Comparison of ENCODE assay signal across 8 mouse cellular contexts in the genomic region with DNA sequence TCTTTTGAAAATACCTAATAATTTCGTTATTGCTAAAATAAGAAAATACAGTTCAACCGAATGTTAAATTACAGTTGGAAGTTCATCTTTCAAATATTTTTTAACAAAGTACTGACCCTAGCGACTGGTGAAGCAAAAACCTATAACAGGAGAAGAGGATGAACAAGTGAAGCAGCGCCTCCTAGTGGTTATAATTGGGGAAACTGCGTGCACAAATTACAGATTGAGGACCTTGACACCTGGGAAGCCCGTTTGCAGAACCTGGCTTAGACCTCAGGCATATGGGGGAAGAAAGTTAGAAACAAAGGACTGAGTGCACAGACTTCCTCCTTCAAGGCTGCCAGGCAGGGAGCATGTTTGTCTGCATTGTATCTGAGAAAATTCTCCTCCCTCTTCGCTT.
DNase-seq lines count a peak whose midpoint lies in the region; ATAC-seq and TF ChIP-seq lines count a peak whose summit lies in the region.
"Had no signal": no experiment of that assay in that cellular context is flagged by ENCODE, and none has a peak within 500 bp of the region (broad histone marks: within the 10 kb centered on the region; RNA-seq: fewer than 3 reads in every experiment).

No protein-coding gene starts in this region.

- no peak overlapping the region for H3K4me2 ChIP-seq in forebrain, postnatal 0 days (ENCODE audit: low read depth)
- H3K4me2 ChIP-seq: heart, embryonic 13.5 days had no signal

- no peak for TF ChIP-seq CTCF in thymus, adult 2 months (IDR thresholded peaks at IDR 0.05; ENCODE audit: borderline replicate concordance, control insufficient read depth, extremely low read depth, insufficient read depth, low read length, poor library complexity)
- TF ChIP-seq CTCF in forebrain, postnatal 0 days (IDR thresholded peaks at IDR 0.05; ENCODE audit: low read depth), result peak; percentile 73
- TF ChIP-seq CTCF in lung, adult 2 months (IDR thresholded peaks at IDR 0.05; ENCODE audit: insufficient read depth, low read length), result no peak

- no peaks in the 10 kb centered on the region for H3K9me3 ChIP-seq in forebrain, postnatal 0 days (ENCODE audit: low read length)
- H3K9me3 ChIP-seq: heart, embryonic 13.5 days had no signal

- no peak for TF ChIP-seq POLR2A in thymus, adult 2 months (IDR thresholded peaks at IDR 0.05; ENCODE audit: control insufficient read depth, extremely low read depth, insufficient read depth, low read length, poor library complexity)
- no peak for TF ChIP-seq POLR2A in lung, adult 2 months (IDR thresholded peaks at IDR 0.05; ENCODE audit: borderline replicate concordance, extremely low read depth, low read depth, low read length)

- H3K36me3 ChIP-seq in thymus, adult 2 months (ENCODE audit: control insufficient read depth, insufficient read depth, low read length), result no peaks in the 10 kb centered on the region
- H3K36me3 ChIP-seq in forebrain, postnatal 0 days (ENCODE audit: insufficient read depth), result no peaks in the 10 kb centered on the region
- H3K36me3 ChIP-seq: heart, embryonic 13.5 days had no signal

- H3K27me3 ChIP-seq in thymus, adult 2 months (ENCODE audit: control insufficient read depth, insufficient read depth, low read length), result no peaks in the 10 kb centered on the region
- no peaks in the 10 kb centered on the region for H3K27me3 ChIP-seq in forebrain, postnatal 0 days (ENCODE audit: insufficient read depth, low read length)
- H3K27me3 ChIP-seq: heart, embryonic 13.5 days had no signal

- H3K4me3 ChIP-seq in thymus, adult 2 months (ENCODE audit: control insufficient read depth, insufficient read depth, low read length), result no peak overlapping the region
- no peak overlapping the region for H3K4me3 ChIP-seq in forebrain, postnatal 0 days (ENCODE audit: low read depth, low read length)
- no peak overlapping the region for H3K4me3 ChIP-seq in lung, adult 2 months (replicated peaks; ENCODE audit: extremely low read depth, low read depth, low read length)
- H3K4me3 ChIP-seq: heart, embryonic 13.5 days had no signal

- peak; percentile 33 for DNase-seq in thymus, adult 2 months
- no peak for DNase-seq in thymus, adult 18-20 months
- DNase-seq in brain, adult 2 months (ENCODE audit: low read depth, low spot score), result peak; percentile 69
- peak; percentile 64 for DNase-seq in forebrain, postnatal 0 days
- DNase-seq in large intestine, adult 2 months (ENCODE audit: low read depth, low spot score), result peak; percentile 70
- peak; percentile 12 for DNase-seq in lung, adult 2 months
- DNase-seq in telencephalon, adult 2 months (ENCODE audit: low read depth, low spot score), result peak; percentile 24

- no peak for ATAC-seq in forebrain, postnatal 0 days

- 23% methylated on average over 7 of the region's 7 CpGs for WGBS in thymus, adult 2 months
- 17% methylated on average over 7 of the region's 7 CpGs for WGBS in forebrain, postnatal 0 days
- 18% methylated on average over 7 of the region's 7 CpGs for WGBS in large intestine, adult 2 months
- WGBS in lung, adult 2 months, result 15% methylated on average over 7 of the region's 7 CpGs

- H3K9ac ChIP-seq in forebrain, postnatal 0 days, result no peak overlapping the region
- H3K9ac ChIP-seq: heart, embryonic 13.5 days had no signal

- H3K27ac ChIP-seq in thymus, adult 2 months (ENCODE audit: control insufficient read depth, insufficient read depth, low read length), result no peak overlapping the region
- no peak overlapping the region for H3K27ac ChIP-seq in forebrain, postnatal 0 days (ENCODE audit: low read depth, low read length)
- H3K27ac ChIP-seq: heart, embryonic 13.5 days had no signal

- no peaks in the 10 kb centered on the region for H3K4me1 ChIP-seq in thymus, adult 2 months (replicated peaks; ENCODE audit: control insufficient read depth, insufficient read depth, low read length)
- no peaks in the 10 kb centered on the region for H3K4me1 ChIP-seq in forebrain, postnatal 0 days (ENCODE audit: insufficient read depth)
- H3K4me1 ChIP-seq in lung, adult 2 months (ENCODE audit: control insufficient read depth, insufficient read depth, low read length), result no peaks in the 10 kb centered on the region
- H3K4me1 ChIP-seq: heart, embryonic 13.5 days had no signal

Comparison
In these comparisons a context has a peak if more than half of its experiments do, and no peak if none do; other contexts are left out.
1. DNase-seq: peak in thymus, adult 2 months (single experiment), brain, adult 2 months (single experiment), forebrain, postnatal 0 days (single experiment), large intestine, adult 2 months (single experiment), lung, adult 2 months (single experiment) and telencephalon, adult 2 months (single experiment); none in thymus, adult 18-20 months (0 of 2).